Mouse (Mus musculus) heart, postnatal 36 days (tissue): Measurements from ENCODE around the gene Akap10. TPM values are rescaled to one million over a fixed set of nuclear protein-coding genes. Genes with fewer than 3 reads are reported as not detected.
"Not testable (repeated sequence)": the region's sequence is repeated elsewhere in the genome, so short reads cannot be mapped to it uniquely, and the experiment has no call there.

Source experiments
- DNase-seq, 2 experiments: peaks; one replicate each; pipeline ENCODE4 v3.0.0; 2021 to 2022
- intact Hi-C: fragments of 180-260 bp; cut with DNase I; formaldehyde crosslinking; loops from one replicate; pipeline ENCODE4 v1.15.1; 2025
- total RNA-seq, 2 experiments: library from RNA; stranded (reverse); gene quantifications; 2 replicates each; pipeline ENCODE4 v1.2.3; 2021

The Akap10 gene
- total RNA-seq: 10 to 100 TPM; 14.6 to 15.0 TPM

DNA sequence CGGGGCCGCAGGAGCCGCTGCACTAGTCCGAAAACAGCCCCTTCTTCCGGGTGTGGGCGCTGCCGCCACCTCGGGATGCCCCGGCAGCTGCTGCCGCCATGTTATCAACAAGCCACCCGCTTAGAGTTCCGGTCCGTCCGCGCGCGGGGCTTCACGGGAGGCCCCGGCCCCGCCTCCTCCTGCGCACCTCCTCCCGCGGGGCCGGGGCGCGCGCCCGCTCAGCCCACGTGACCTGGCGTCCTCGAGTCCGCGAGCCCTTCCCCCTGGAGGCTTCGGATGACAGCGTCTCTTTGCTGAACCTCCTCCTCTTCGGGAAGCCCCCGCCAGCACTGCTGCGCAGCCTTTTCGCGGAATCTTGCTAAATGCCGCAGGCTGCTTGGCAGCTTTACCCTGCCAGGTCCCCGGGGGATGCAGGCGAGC is at the start of gene Akap10:
Gene Akap10, minus strand, starts transcription at position 155 of the 420 bp plus-strand sequence.
- intact Hi-C loops: no loop called here
- peak; percentile 92 to 96 for DNase-seq

DNA sequence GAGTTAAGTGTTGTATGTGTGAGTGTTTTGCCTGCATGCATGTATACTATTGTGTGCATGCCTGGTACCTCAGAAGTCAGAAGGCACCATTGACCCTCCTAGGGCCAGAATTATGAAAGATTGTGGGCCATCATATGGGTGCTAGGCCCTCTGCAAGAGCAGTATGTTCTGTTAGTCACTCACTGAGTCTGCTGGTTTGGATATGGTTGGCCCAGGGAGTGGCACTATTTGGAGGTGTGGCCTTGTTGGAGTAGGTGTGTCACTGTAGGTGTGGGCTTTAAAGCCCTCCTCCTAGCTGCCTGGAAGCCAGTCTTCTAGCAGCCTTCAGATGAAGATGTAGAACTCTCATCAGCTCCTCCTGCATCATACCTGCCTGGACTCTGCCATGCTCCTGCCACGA is 45.7 kb upstream of the Akap10 start:
- intact Hi-C loops: no loop called here
- DNase-seq: no peak

DNA sequence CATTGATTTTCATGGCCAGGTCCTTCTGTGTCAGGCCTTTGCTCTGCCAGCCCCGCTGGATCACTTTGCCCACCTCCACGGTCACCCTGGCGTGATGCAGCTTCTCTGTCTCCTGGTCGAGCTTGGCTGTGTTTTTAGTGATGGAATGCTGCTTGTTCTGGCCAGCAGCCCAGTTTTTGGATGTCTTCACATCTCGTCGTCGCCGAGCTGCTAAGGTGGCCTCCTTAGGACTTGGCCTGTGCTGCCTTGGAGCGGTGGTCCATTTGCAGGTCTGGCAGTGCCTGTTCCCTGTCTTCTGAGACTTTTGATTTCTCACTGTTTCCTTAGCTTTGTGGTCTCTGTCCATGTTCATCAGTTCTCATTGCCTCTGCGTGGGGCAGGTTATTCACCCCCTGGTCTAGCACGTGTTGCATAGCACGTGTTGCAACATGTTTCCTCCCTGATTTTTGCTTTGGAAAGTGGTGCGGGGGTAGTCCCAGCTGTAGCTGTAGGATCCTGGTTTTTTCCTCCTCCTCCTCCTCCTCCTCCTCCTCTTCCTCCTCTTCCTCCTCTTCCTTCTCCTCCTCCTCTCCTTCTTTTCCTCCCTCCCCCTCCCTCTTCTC is 44.2 kb upstream of the Akap10 start:
- no peak for DNase-seq
- intact Hi-C loops: no loop called here

DNA sequence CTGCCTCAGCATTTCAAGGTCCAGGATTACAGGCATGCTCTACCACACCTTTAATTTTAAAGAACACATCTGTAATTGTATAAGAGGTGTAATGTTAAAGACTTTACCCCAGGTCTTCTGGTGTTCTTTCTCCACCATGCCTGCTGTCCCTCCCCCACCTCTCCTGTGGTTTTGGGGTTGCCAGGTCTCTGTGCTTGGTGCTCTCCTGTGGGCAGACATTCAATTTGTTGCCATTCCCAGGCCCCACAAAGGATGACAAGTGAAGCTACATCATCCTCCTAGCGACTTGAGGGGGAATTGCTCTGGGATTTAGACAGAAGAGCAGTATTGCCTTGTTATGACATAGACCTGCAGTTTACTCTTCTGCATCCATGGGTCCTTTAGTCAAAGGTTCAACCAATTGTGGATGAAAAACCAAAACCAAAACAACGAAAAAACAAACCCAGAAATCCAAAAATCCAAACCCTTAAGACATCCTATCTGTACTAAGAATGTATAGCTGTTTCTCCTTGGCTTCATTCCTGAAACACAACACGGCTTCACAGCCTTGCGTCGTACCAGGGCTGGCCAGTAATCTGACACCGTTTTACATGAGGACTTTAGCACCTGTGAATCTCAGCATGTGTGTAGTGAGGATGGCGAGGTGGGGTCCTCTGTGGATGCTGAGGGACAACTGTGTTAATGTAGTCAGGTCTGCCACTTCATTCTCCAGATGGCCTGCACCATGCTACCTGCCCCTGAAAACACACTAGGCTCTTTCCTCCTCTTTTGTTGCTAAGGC is 41.6 kb upstream of the Akap10 start:
- intact Hi-C loops: no loop called here
- no peak for DNase-seq

DNA sequence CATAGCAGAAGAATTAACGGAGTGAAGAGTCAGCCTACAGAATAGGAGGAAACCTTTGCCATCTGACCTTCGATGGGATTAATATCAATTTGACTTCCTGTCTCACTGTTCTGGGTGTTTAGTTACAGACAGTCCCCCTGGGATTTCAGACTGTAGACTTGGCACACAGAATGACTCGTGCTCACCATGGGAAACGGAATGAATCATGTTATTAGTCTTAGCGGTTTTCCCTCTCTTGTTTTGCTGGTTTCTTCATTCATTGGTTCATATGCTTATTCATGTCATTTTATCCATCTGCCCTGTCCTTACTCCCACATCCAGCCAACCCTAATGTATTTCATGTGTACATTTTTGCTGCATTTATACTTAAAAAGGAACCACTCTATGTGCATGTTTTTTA is 40.8 kb upstream of the Akap10 start:
- DNase-seq: no peak
- intact Hi-C loops: no loop called here

DNA sequence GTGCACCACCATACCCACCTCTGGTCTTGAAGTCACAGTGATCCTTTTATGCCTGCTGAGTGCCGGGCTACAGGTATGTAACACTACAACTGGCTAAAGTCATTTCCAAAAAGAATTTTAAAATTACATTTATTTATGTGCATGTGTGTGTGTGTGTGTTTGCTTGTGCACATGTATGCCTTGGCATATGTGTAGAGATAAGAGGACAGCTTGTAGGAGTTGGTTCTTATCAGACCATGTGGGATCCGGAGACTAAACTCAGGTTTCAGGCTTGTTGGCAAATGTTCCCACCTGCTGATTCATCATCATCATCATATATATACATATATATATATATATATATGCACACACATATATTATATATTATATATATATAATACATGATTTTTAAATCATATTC is 38.8 kb upstream of the Akap10 start:
- no peak for DNase-seq
- intact Hi-C loops: no loop called here

DNA sequence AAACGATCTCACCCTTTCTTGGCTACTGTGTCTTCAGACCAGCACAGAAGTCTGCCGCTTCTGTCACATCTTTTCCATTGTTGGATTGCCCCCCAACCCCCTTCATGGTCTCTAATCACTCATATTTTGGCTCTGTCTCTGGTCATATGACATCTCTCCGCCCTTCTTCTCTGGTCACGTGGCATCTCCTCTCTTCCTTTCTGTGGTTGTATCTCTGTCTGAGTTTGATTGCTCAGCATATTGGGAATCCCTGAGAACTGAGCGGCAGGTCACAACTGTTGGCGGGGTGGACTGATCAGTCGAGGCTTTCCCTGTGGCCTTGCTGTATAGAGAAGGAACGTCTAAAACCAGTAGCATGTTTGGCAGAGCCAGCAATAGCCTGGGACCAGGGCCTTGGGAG is 37.0 kb upstream of the Akap10 start:
- intact Hi-C loops: no loop called here
- no peak for DNase-seq

DNA sequence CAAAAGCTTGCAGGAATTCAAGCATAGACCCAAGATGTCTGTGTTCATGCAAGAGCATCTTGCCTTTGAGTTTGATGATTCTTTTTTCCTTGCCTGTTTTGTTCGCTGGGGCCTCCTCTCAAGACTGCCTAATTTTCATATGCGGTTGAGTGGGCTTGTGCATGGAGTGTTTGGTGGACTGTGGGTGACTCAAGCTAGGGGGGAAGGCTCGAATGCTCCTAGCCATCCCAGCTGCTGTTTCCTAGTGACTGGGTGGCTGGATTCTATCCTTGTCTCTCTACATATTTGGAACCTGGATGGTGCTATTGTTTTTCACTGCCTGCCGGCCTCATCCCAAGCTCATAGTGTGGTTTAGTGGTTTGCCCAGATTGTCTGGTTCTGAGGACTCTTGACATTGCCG is 34.6 kb upstream of the Akap10 start:
- DNase-seq: no peak
- intact Hi-C loops: no loop called here

DNA sequence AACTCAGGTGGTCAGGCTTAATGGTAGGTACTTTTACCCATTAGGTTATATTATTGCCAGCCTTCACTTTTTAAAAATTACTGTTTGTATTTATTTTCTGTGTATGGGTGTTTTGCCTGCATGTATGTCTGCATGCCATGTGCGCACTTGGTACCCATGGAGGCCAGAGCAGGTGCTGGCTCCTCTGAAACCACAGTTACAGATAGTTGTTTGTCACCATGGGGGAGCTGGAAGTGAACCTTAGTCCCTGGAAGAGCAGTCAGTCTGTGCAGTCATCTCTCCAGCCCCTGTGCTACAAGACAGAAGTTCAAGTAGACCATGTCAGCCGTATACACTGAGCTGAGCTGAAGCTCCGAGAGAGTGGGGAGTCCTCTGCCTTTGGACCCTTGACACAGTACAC is 33.1 kb upstream of the Akap10 start:
- intact Hi-C loops: no loop called here
- no peak for DNase-seq

DNA sequence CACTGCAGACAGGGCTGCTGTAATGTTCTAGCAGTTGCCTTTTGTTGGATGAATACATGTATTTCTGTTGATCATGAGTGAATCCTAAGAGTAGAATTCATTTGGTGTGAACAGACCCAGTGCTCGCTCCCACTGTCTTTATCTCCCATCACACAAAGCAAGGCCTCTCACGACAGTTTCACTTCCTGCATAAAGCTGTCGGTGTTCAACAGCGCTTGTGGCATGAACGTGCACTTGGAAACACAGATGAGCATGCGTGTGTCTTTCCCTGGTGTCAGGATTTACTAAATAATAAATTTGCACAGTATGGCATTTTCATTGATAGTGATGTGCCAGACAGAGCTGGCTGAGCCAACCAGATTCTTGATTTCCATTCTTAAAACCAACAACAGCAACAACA is 32.6 kb upstream of the Akap10 start:
- intact Hi-C loops: no loop called here
- DNase-seq: no peak

DNA sequence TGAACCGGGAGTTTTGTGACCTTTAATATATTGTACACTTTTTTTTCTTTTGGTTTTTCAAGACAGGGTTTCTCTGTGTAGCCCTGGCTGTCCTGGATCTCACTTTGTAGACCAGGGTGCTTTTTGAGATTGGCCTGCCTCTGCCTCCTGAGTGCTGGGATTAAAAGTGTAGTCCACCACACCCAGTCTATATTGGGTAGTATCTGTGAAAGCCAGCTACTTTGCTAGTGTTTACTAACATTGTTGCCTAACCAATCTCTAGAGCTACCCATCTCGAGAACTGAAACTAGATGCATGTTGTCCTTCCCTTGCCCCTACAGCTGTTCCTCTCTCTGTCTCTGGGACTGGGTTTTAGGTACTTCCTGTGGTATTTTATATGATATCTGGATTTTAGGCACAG is 30.0 kb upstream of the Akap10 start:
- no peak for DNase-seq
- intact Hi-C loops: no loop called here

DNA sequence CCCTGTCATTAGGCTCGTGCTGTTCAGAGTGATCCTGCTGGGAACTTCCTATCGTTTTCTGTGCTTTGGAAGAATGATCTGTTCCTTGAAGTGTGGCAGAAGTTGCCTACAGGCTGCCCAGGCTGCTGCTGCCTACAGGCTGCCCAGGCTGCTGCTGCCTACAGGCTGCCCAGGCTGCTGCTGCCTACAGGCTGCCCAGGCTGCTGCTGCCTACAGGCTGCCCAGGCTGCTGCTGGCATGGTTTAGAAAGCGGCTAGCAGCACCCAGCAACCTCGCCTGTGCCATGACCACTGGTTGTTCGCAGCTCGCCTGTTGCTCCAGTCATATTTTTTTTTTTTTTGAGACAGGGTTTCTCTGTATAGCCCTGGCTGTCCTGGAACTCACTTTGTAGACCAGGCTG is 28.7 kb upstream of the Akap10 start:
- intact Hi-C loops, DNase-seq: not testable (repeated sequence)

DNA sequence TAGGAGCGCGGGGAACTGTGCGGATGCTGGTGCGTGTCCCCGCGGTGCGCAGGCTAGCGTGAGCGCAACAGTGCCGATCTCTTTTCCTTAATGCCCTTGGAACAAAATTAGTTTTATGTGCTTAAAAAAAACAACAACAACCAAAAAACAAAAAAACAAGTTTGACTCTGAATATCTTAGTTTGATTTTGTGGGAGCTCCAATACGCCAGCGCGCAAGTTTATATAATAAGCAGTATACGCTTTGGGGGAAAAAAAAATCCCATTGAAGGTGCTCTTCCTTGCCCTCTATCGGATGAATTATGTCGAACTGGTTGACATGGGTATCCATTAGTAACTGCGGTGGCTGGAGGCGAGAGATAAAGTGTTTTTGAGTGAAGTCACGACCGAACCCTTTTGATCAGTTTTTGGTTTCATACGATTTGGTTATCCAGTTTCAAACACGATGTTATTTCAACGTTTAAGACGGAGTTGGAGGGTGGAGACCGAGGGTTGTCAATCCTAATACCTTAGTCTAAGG is 27.3 kb upstream of the Akap10 start:
- DNase-seq: no peak
- intact Hi-C loops: no loop called here

DNA sequence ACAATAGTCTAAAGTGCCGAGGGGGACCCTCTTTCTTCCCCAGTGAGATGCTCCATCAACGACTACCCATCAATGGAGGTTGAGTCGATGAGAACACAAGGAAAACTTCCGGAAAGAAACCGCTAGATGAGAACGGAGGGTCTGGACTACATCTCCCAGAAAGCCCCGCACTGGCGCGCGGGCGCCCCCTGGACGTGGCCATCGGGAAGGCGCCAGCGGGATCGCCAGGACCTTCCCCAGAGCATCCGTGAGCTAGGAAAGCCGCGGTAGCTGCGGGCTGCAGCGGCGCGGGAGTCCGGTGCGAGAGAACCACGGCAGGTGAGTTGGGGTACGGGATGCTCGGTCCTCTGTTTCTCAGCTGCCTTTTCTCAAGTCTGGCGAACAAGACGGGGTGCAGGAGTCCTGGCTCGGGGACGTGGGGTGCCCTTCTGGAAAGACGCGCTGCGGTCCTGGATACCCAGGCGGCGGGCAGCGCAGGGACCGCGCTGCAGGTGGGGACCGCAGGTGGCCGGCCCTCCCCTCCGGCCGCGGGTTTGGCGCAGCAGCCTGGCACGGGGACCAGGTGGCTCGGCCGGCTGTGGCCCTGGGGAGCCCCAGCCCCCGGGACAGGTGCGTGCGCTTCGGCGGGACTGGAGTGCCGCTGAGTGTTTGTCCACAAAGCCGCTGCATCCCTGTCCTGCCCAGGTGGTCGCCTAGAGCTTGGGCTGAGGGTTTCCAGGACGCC is 26.7 kb upstream of the Akap10 start, which contains the start of gene Specc1:
Gene Specc1, plus strand, starts transcription at position 192 of the 724 bp plus-strand sequence.
- intact Hi-C loops: no loop called here

DNA sequence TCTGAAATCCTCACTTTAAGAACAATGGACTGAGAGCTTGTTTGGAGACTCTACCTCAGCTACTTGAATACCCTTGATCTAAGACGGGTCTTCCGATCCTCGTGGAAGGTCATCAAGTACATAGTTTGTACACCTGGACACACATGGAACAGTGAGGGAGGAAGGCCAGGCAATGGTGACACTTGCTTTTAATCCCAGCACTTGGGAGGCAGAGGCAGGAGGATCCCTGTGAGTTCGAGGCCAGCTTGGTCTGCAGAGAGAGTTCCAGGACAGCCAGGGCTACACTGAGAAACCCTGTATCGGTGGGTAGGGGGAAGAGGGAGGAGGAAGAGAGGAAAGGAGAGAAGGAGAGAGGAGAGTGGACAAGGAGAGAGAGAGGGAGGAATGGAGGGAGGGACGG is 25.9 kb upstream of the Akap10 start:
- DNase-seq: no peak
- intact Hi-C loops: no loop called here

More for the DNA sequence above, 26.7 kb upstream of the Akap10 start, which contains the start of gene Specc1:
- peak; percentile 93 to 97 for DNase-seq

DNA sequence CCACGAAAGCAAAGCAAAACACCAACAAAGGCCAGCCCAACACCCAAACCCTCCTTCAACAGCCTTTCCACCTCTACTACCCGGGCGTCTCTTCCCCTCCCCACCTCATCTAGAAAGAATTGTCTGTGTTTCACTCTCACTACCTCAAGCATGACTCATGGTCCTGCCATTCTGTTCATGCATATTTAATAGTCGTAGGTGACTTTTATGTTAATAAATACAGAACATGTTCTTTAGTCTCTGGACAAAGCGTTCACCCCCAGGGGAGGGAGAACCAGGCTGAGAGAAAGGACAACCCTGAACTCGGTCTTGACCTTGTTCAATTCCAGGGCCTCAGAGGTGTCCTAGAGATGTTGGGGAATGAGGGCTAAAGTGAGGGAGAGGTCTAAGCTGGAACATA is 25.1 kb upstream of the Akap10 start:
- no peak for DNase-seq
- intact Hi-C loops: no loop called here

DNA sequence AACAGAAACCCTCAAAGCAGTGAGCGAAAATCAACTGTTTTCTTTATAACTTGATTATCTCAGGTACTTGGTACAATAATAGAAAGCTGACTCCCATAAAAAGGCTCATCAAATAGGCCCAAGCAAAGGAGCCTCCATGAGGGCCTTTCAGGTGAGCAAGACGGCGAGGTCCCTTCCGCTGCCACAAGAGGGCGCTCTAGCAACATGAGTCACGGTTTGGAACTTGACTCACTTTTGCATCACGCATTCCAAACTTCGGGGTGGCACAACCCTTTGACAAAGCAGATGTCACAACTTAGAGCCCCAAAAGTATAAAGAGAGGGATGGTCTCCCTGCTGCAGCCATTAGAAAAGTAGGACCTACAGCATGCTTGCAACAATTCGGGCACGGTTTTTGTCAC is 20.6 kb upstream of the Akap10 start:
- DNase-seq: peak; percentile 82 to 88
- intact Hi-C loops: loop anchor here (2.0 to 5.0 kb wide), 3 partner anchors 62 to 330 kb away; partner anchors contain the start of genes Ttc19 and Zswim7

DNA sequence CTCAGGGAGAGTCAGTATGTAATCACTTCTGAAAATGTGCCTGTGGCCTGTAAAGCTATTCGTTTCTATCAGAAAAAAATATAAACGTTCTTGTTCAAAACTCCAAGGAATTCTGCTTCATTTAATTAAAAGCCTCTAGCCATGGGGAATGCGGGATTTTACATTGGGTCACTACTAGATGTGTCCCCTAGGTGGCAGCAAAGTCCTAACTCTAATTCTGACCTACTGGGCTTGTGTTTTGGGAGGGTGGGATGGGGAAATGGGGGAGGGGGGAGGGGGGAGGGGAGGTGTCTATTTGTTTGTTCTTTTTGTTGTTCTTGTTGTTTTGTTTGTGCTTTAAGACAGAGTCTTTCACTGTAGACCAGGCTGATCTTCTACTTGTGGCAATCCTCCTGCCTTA is 19.3 kb upstream of the Akap10 start:
- intact Hi-C loops: loop anchor here (1.0 kb wide), 1 partner anchor 95 kb away; no protein-coding TSS in a partner anchor

DNA sequence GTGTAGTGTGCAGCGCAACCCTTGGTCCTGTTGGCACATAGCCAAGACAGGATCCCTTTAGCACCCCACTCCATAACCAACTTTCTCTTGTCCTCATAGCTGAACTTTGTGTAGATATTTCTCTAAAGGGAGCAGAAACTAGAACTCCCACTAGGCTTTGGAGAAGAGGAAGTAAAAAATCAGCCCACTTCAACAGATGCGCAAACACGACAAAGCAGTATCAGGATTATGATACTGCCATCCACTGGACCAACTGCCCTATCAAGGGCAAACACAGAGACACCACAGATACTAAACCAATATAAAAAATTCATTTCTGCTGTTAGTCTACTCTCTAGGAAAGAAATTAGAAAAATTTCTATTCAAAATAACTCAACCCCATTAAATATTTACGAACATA is 16.6 kb upstream of the Akap10 start:
- intact Hi-C loops: no loop called here
- no peak for DNase-seq

More for the DNA sequence above, 19.3 kb upstream of the Akap10 start:
- DNase-seq: peak; percentile 53 to 54

DNA sequence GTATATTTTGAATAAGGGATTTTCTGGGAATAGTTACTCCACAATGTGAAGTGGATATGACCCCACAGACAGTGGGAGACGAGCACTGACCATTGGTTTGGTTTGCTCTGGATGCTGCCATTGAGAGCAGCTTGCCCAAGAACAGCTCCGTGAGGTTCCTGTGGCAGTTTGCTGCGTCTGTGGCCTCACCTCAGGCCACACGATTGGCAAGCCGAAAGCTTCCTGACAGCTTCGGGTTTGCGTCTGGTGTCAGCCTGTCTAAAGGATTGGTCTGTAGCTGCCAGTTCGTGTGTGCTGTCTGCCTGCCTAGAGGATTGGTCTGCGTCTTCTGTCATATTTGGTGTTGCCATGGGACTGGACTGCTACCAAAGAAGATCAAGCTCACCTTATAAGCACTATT is 14.4 kb upstream of the Akap10 start:
- no peak for DNase-seq
- intact Hi-C loops: no loop called here

DNA sequence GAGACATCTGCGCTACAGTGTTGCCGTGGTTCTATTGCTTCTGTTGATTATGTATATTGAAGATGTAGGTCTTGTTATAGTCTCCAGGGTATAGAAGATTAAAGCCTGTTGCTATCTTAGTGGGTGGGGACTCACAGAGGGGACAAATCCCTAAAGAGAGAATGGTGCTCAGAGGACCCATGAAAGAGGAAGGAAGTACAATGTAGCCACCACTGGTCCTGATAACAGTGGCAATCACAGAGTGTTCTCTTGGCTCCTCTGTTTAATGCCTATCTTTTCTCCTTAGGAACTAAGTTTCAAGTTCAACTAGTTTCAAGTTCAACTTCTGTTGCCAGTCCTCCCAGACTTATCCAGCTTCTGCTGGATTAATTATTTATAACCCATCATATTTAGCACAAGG is 12.9 kb upstream of the Akap10 start:
- intact Hi-C loops: no loop called here
- no peak for DNase-seq
